14 mouse cellular contexts compared by ENCODE assay signal in genomic region chr11:120733521-120733920, GRCm38 (mm10). TPM values are rescaled to one million over a fixed set of nuclear protein-coding genes. Genes with fewer than 3 reads are reported as not detected.
DNase-seq lines count a peak whose midpoint lies in the region; ATAC-seq lines count a peak whose summit lies in the region.
"Had no signal": no experiment of that assay in that cellular context is flagged by ENCODE, and none has a peak within 500 bp of the region (broad histone marks: within the 10 kb centered on the region; RNA-seq: fewer than 3 reads in every experiment).

No protein-coding gene starts in this region.

- WGBS in limb, embryonic 15.5 days = 45% methylated on average over 6 of the region's 6 CpGs
- 76% methylated on average over 6 of the region's 6 CpGs for WGBS in limb, embryonic 10.5 days
- WGBS in stomach, embryonic 16.5 days = 45% methylated on average over 6 of the region's 6 CpGs

- no peaks in the 10 kb centered on the region for H3K9me3 ChIP-seq in limb, embryonic 15.5 days
- no peaks in the 10 kb centered on the region for H3K9me3 ChIP-seq in limb, embryonic 10.5 days (replicated peaks)
- H3K9me3 ChIP-seq in stomach, embryonic 16.5 days (replicated peaks; ENCODE audit: control insufficient read depth, low read length) = no peaks in the 10 kb centered on the region
- H3K9me3 ChIP-seq: embryonic facial prominence, embryonic 13.5 days; heart, embryonic 13.5 days; stomach, embryonic 15.5 days had no signal

- peak overlapping the region; percentile 66; the same call in 1 of the 2 replicates for H3K27ac ChIP-seq in limb, embryonic 15.5 days
- H3K27ac ChIP-seq in limb, embryonic 10.5 days = no peak overlapping the region
- peak overlapping the region; percentile 69 for H3K27ac ChIP-seq in stomach, embryonic 16.5 days (ENCODE audit: low read length)
- H3K27ac ChIP-seq: kidney, postnatal 0 days; liver, embryonic 14.5 days had no signal

- H3K4me3 ChIP-seq in limb, embryonic 15.5 days = no peak overlapping the region
- no peak overlapping the region for H3K4me3 ChIP-seq in limb, embryonic 10.5 days
- no peak overlapping the region for H3K4me3 ChIP-seq in stomach, embryonic 16.5 days (replicated peaks; ENCODE audit: low read length)
- H3K4me3 ChIP-seq: embryonic facial prominence, embryonic 13.5 days; heart, embryonic 13.5 days; stomach, embryonic 15.5 days had no signal

- 0 out of 2 replicates have a peak, but pooled peaks cover 2% of the 10 kb centered on the region for H3K27me3 ChIP-seq in limb, embryonic 15.5 days
- peaks cover 13% of the 10 kb centered on the region for H3K27me3 ChIP-seq in limb, embryonic 10.5 days (ENCODE audit: low read depth, poor library complexity, severe bottlenecking)
- H3K27me3 ChIP-seq in stomach, embryonic 16.5 days (ENCODE audit: control insufficient read depth, insufficient read depth, low read length) = no peaks in the 10 kb centered on the region
- H3K27me3 ChIP-seq: embryonic facial prominence, embryonic 13.5 days; stomach, embryonic 15.5 days had no signal

- no peak overlapping the region for H3K4me2 ChIP-seq in limb, embryonic 15.5 days
- H3K4me2 ChIP-seq in stomach, embryonic 16.5 days (ENCODE audit: low read depth, low read length) = no peak overlapping the region
- H3K4me2 ChIP-seq: embryonic facial prominence, embryonic 13.5 days; heart, embryonic 13.5 days; stomach, embryonic 15.5 days had no signal

- no peak overlapping the region for H3K9ac ChIP-seq in limb, embryonic 15.5 days
- H3K9ac ChIP-seq in stomach, embryonic 16.5 days (ENCODE audit: low read length) = no peak overlapping the region
- H3K9ac ChIP-seq: embryonic facial prominence, embryonic 13.5 days; heart, embryonic 13.5 days; liver, embryonic 14.5 days; stomach, embryonic 15.5 days had no signal

- H3K4me1 ChIP-seq in limb, embryonic 15.5 days = peaks cover 28% of the 10 kb centered on the region
- peaks cover 12% of the 10 kb centered on the region for H3K4me1 ChIP-seq in limb, embryonic 10.5 days
- no peaks in the 10 kb centered on the region for H3K4me1 ChIP-seq in stomach, embryonic 16.5 days (ENCODE audit: control insufficient read depth, insufficient read depth, low read length)

- no peaks in the 10 kb centered on the region for H3K36me3 ChIP-seq in limb, embryonic 15.5 days
- no peaks in the 10 kb centered on the region for H3K36me3 ChIP-seq in limb, embryonic 10.5 days
- H3K36me3 ChIP-seq in stomach, embryonic 16.5 days (ENCODE audit: control insufficient read depth, insufficient read depth, low read length) = no peaks in the 10 kb centered on the region
- H3K36me3 ChIP-seq: embryonic facial prominence, embryonic 13.5 days; heart, embryonic 13.5 days; stomach, embryonic 15.5 days had no signal

- ATAC-seq in limb, embryonic 15.5 days (ENCODE audit: insufficient number of reproducible peaks, low FRiP score, low TSS enrichment, low read depth) = no peak
- peak; percentile 42; the same call in 1 of the 2 replicates for ATAC-seq in stomach, embryonic 16.5 days (ENCODE audit: insufficient read depth, low FRiP score)
- no peak for ATAC-seq in granulocyte monocyte progenitor cell, adult 5-6 weeks (replicated peaks; ENCODE audit: poor library complexity, severe bottlenecking)

- no peak for DNase-seq in limb, embryonic 10.5 days (ENCODE audit: low spot score)
- peak; percentile 78 to 79 for DNase-seq in adrenal gland, postnatal 36 days
- peak; percentile 52 to 66 for DNase-seq in kidney, postnatal 4 days
- DNase-seq in right cerebral cortex, postnatal 14 days = no peak
- DNase-seq in frontal cortex, postnatal 14 days (ENCODE audit: low spot score in 2 of 2) = no peak

RNA-seq across cellular contexts. Expression of gene Cbr2, which starts 1.6 kb away (rescaled TPM):
- polyA plus RNA-seq in limb, embryonic 15.5 days (2015; fragmentation: Nextera tagmentation; extraction: Ambion mirVana) = 12.6 and 16.7 TPM in 2 replicates
- polyA plus RNA-seq in limb, embryonic 10.5 days (2016; fragmentation: Nextera tagmentation; extraction: Ambion mirVana) = 15.2 and 16.3 TPM in 2 replicates
- 1 to 10 TPM; 5.0 to 7.8 TPM for total RNA-seq in adrenal gland, postnatal 36 days (2021)
- polyA plus RNA-seq in stomach, embryonic 16.5 days (2015; fragmentation: Nextera tagmentation; extraction: Ambion mirVana) = 112 and 150 TPM in 2 replicates
- not detected in 2 replicates for total RNA-seq in granulocyte monocyte progenitor cell, adult 5-6 weeks (2014; fragmentation: Nextera tagmentation)
- total RNA-seq in granulocyte monocyte progenitor cell, adult 5-6 weeks (2017) = not detected in 2 replicates
- total RNA-seq: ES-E14 had no signal

RNA-seq across cellular contexts. Expression of gene Dcxr, which starts 6.4 kb away (rescaled TPM):
- 18.2 and 20.2 TPM in 2 replicates for polyA plus RNA-seq in limb, embryonic 15.5 days (2015; fragmentation: Nextera tagmentation; extraction: Ambion mirVana)
- 14.0 and 15.9 TPM in 2 replicates for polyA plus RNA-seq in limb, embryonic 10.5 days (2016; fragmentation: Nextera tagmentation; extraction: Ambion mirVana)
- total RNA-seq in adrenal gland, postnatal 36 days (2021) = 10 to 100 TPM; 31.8 to 77.7 TPM
- polyA plus RNA-seq in stomach, embryonic 16.5 days (2015; fragmentation: Nextera tagmentation; extraction: Ambion mirVana) = 43.0 and 46.0 TPM in 2 replicates
- 15.9 and 24.1 TPM in 2 replicates for total RNA-seq in granulocyte monocyte progenitor cell, adult 5-6 weeks (2014; fragmentation: Nextera tagmentation)
- total RNA-seq in granulocyte monocyte progenitor cell, adult 5-6 weeks (2017) = 14.5 and 18.6 TPM in 2 replicates

RNA-seq across cellular contexts. Expression of gene Rac3, which starts 12.3 kb away (rescaled TPM):
- polyA plus RNA-seq in limb, embryonic 15.5 days (2015; fragmentation: Nextera tagmentation; extraction: Ambion mirVana) = 44.4 and 56.4 TPM in 2 replicates
- polyA plus RNA-seq in limb, embryonic 10.5 days (2016; fragmentation: Nextera tagmentation; extraction: Ambion mirVana) = 25.4 and 28.8 TPM in 2 replicates
- total RNA-seq in adrenal gland, postnatal 36 days (2021) = 10 to 100 TPM in 1 of 2 experiments, 1 to 10 TPM in 1; 8.2 to 17.0 TPM
- polyA plus RNA-seq in stomach, embryonic 16.5 days (2015; fragmentation: Nextera tagmentation; extraction: Ambion mirVana) = 34.6 and 35.3 TPM in 2 replicates
- total RNA-seq in granulocyte monocyte progenitor cell, adult 5-6 weeks (2014; fragmentation: Nextera tagmentation) = 2.1 and 5.1 TPM in 2 replicates
- total RNA-seq in granulocyte monocyte progenitor cell, adult 5-6 weeks (2017) = 1.1 TPM in 2 replicates

RNA-seq across cellular contexts. Expression of gene Lrrc45, which starts 19.8 kb away (rescaled TPM):
- polyA plus RNA-seq in limb, embryonic 15.5 days (2015; fragmentation: Nextera tagmentation; extraction: Ambion mirVana) = 63.7 and 65.9 TPM in 2 replicates
- 52.8 and 60.8 TPM in 2 replicates for polyA plus RNA-seq in limb, embryonic 10.5 days (2016; fragmentation: Nextera tagmentation; extraction: Ambion mirVana)
- total RNA-seq in adrenal gland, postnatal 36 days (2021) = 10 to 100 TPM; 24.3 to 27.7 TPM
- 59.1 and 62.9 TPM in 2 replicates for polyA plus RNA-seq in stomach, embryonic 16.5 days (2015; fragmentation: Nextera tagmentation; extraction: Ambion mirVana)
- total RNA-seq in granulocyte monocyte progenitor cell, adult 5-6 weeks (2014; fragmentation: Nextera tagmentation) = 16.7 and 35.0 TPM in 2 replicates
- total RNA-seq in granulocyte monocyte progenitor cell, adult 5-6 weeks (2017) = 30.6 and 46.2 TPM in 2 replicates

RNA-seq across cellular contexts. Expression of gene Cenpx, which starts 20.0 kb away (rescaled TPM):
- polyA plus RNA-seq in limb, embryonic 15.5 days (2015; fragmentation: Nextera tagmentation; extraction: Ambion mirVana) = 156 and 166 TPM in 2 replicates
- polyA plus RNA-seq in limb, embryonic 10.5 days (2016; fragmentation: Nextera tagmentation; extraction: Ambion mirVana) = 122 and 123 TPM in 2 replicates
- 10 to 100 TPM; 52.1 to 60.4 TPM for total RNA-seq in adrenal gland, postnatal 36 days (2021)
- 138 and 153 TPM in 2 replicates for polyA plus RNA-seq in stomach, embryonic 16.5 days (2015; fragmentation: Nextera tagmentation; extraction: Ambion mirVana)
- total RNA-seq in granulocyte monocyte progenitor cell, adult 5-6 weeks (2014; fragmentation: Nextera tagmentation) = 99.2 and 129 TPM in 2 replicates
- 110 and 151 TPM in 2 replicates for total RNA-seq in granulocyte monocyte progenitor cell, adult 5-6 weeks (2017)

Comparison
In these comparisons a context has a peak if more than half of its experiments do, and no peak if none do; other contexts are left out.
1. DNase-seq: peak in adrenal gland, postnatal 36 days (2 of 2) and kidney, postnatal 4 days (2 of 2); none in limb, embryonic 10.5 days (single experiment), right cerebral cortex, postnatal 14 days (single experiment) and frontal cortex, postnatal 14 days (0 of 2).